Mouse (Mus musculus) left cerebral cortex, adult 8-10 months (tissue): ENCODE measurements at regions not wholly inside any gene's neighbourhood (a gene's known extent, or its start where the extent isn't known, plus 50 kb on each side); places are given as distances from the start of the nearest gene placed in this dataset.

Source experiments
- DNase-seq, 2 experiments: peaks; one replicate each; pipeline ENCODE4 v3.0.0; 2022; ENCODE audit warnings: low spot score in 2 of 2

- peak in 1 of 2 experiments; percentile 37 for DNase-seq
Measured at GRCm38 (mm10) chr3:9200156-9200555, 409.7 kb downstream of the Zfp704 start.

DNA sequence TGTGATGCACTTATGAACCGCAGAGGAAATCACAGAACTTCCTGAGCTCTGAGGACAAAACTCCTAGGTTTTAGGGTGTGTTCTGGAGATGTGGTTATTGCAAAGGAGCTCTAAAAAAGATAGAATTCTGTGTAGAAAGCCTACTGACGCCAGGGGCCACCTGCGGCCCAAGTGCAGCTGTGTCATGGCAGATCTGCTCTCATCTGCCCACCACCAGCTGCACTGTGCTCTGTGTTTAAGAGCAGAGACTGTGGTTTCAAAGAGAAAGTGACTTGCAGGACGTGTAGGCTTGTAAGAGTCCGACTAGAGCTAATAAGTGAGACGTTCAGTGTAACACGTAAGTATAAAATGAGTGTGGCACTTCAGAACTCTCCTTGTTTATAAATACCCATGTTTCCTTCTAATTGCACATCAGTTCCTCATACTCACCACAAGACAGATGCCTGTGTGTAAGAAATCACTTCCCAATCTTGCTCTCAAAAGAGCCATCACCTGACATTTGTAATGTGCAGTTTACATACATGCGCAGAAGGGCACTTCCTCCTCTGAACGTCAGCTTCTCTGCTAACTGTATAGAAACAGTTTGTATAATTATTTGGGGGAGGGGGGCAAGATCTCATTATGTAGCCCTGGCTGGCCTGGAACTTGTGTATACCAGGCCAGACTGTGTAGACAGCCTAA lies 411.1 kb downstream of the Zfp704 start:
- no peak for DNase-seq

DNA sequence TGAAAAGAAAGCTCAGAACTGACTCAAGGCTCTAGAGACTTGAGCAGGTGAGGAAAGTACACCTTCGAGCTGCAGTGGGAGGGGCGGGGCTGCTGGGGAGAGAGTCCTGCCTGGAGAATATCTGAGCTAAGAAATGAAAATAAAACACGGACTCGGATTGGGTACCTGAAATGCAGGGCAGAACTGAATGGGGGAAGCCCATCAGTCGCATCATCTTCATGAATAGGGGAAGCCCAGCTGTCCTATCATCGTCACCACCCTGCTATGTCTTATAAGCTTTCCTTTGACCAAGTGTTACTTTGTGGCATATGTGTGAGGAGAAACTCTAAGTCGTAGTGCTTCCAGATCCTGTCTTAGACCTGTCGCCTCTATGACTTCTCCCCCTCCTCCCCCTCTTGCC lies 414.1 kb downstream of the Zfp704 start:
- no peak for DNase-seq

DNA sequence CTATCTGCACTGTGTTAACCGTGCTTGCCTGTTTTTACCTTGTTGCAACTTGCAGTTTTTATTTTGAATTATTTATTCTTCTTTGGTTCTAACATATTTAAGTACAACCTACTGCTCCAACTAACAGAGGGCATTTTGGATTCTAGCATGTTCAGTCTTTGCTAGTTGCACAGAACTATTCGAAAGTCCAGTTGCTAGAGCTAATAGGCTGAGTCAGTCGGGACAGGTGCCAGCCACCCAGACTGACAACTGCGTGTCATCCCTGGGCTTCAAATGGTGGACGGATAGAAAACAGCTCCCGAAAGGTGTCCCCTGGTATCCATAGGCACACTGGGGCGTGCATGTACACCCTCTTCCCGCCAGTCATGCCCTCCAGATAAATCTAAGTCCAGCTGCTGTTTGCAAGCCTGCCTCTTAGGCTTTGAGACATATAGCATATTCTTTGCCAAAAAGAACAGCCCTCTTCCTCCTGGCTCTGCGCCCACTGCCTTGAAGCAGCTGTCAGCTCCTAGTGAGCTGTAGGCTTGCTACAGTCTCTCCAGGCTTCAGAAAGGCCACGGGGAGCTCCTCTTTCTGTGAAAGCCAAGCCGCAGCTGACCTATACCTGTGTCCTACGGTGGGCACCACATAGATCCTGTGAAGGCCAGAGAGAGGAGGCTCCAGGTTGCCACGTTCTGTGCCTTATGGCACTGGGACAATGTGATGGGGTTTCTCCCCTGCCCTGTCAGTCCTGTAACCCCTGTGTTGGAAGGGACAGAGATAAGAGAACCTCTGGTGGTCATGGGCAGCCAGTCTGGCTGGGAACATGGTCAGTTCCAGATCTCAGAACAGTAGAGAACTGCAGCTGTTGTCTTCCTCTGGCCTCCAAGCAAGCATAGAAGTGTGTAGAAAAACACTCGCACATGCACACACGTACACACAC lies 420.3 kb downstream of the Zfp704 start:
- DNase-seq: peak in 1 of 2 experiments; percentile 50

- DNase-seq: no peak
Measured at GRCm38 (mm10) chr3:9186364-9187120, 423.3 kb downstream of the Zfp704 start.

DNA sequence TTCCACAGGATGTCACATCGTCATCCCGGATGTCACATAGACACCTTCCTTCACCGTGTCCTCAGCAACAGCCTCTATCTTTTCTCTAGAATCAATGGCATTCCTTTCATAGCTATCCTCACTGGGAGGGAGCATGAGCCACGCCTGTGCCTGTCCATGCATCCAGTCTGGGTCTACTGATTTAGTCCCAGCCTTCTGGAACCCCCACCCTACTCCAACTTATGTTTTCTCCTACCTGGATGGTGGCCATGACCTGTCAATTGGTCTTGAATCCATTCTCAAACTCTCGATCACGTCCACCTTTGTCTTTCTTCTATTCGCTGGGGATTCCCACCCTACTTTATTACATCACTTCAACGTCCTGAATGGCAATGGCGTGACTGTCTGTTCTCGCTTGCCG lies 428.3 kb downstream of the Zfp704 start:
- DNase-seq: no peak

GRCm38 (mm10) chr3:9179641-9180040 lies 430.2 kb downstream of the Zfp704 start:
- DNase-seq: no peak

GRCm38 (mm10) chr3:9174517-9174832 lies 435.4 kb downstream of the Zfp704 start:
- DNase-seq: no peak

GRCm38 (mm10) chr3:9173643-9174516 lies 436.0 kb downstream of the Zfp704 start:
- peak; percentile 19 to 20 for DNase-seq

DNA sequence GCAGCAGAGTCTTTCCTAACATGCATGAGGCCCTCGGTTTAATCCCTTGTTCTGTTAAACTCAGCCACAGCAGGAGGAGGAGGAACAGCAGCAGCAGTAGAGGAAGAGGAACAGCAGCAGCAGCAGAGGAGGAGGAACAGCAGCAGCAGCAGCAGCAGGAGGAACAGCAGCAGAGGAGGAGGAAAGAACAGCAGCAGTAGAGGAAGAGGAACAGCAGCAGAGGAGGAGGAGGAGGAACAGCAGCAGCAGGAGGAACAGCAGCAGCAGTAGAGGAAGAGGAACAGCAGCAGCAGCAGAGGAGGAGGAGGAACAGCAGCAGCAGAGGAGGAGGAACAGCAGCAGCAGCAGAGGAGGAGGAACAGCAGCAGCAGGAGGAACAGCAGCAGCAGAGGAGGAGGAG lies 437.9 kb downstream of the Zfp704 start:
- no peak for DNase-seq

DNA sequence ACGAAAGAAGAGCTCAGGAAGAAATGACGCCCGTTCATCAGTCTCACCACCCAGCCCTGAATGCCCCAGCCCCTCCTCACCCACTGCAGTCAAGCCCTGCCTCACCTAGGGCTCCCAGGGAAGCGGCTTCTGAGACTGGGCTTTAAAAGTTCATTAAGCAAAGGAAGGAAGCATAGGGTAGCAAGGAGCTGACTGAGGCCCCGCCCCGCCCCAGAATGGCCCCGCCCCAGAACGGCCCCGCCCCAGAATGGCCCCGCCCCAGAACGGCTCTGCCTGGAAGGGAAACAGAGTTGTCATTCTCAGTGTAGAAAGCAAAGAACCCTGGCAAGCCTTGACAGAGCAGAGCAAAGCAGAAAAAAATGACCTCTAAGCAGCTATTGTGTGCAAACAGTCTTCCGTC lies 440.9 kb downstream of the Zfp704 start:
- no peak for DNase-seq

- no peak for DNase-seq
Measured at GRCm38 (mm10) chr3:9159073-9159472, 450.8 kb downstream of the Zfp704 start.

DNA sequence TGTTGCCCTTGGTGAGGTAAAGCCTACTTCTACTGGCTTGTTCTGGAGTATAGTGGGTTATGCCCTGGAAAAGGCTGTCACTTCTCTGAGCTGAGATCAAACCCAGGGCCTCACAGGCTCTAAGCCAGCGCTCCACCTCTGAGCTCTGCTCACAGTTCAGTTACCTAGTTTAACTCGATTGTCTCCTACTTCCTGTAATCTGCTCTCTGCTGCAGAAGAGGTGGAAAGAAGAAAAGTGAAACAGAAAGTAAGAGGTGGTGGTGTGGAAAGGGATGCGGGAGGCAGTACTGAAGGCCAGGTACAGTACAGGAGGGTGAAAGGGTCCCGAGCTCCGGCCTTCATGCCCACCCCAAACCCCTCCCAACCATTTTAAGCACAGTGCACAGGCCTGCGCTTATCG lies 455.7 kb downstream of the Zfp704 start:
- no peak for DNase-seq

DNA sequence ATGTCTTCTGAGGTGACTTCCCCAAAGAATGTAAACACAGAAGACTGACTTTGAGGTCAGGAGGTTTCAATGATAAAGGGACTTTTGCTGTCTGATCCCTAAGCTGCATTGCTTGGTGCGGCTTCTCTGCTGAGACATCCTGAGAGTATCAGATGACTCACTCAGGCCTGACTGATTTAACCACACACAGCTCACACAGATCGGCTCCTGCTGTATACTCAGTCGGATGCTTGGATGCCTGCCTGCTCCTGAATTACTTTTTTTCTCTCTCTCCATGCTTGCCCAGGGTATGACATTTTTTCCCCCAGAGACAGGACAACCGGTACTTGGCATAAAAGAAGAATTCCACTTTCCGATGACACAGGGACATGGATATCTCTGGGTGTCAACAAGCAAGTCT lies 456.2 kb downstream of the Zfp704 start:
- peak in 1 of 2 experiments; percentile 13 for DNase-seq

DNA sequence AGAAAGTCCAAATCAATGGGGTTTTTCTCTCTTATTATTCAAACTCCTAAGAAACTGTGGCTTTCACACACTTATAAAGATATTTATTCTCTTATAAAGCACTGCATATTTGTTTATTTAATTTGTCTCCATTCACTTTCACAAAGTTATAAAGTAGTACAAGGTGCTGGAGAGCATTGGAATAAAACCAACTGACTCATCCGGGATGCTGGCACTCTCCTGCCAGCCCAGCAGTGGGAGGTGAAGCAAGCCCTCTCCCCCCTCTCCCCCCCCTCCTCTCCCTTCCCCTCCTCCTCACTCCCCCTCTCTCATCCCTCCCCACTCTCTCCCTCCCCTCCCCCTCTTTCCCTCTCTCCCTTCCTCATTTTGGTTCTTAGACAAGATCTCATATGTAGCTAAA lies 457.6 kb downstream of the Zfp704 start:
- DNase-seq: no peak

DNA sequence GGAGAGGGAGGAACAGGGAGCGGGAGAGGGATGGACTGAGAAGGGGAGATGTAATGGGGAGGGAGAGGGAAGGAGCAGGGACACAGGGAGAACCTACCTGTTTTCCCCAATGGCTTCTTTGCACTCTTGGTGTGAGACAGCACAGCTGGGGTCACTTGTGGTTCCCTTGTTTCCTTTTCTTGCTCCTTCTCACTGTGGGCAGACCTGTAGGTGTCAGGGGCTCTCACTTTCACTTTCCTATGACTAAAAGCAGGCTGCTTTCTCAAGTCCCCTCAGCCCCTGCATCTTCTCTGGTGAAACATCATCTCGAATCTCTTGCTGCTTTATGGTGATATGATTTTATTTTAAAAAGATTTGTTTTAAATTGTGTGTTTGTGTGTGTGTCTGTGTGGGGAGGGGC lies 458.3 kb downstream of the Zfp704 start:
- DNase-seq: no peak

- DNase-seq: no peak
Measured at GRCm38 (mm10) chr3:9148605-9149004, 461.3 kb downstream of the Zfp704 start.

DNA sequence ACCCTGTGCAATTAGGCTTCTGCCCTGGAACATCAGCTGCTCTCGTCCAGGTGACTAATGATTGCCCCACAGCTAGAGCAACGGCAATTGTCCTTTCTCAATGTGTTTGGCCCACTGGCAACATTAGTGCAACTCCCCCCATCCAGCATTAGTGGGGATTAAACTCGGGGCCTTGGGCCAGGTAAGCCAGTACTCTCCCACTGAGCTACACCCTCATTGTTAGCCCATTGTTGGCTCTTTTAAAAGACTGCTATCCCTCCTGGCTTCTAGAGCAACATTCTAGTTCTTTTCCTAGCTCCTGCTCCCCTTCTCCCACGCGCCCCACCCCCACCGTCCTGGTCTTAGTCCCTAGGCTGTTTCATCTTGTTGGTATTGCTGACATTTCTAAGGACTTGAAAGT lies 463.4 kb downstream of the Zfp704 start:
- no peak for DNase-seq

- DNase-seq: no peak
Measured at GRCm38 (mm10) chr3:9145612-9146011, 464.3 kb downstream of the Zfp704 start.

GRCm38 (mm10) chr3:9141836-9142235 lies 468.0 kb downstream of the Zfp704 start:
- DNase-seq: no peak
